Comparison of ENCODE assay signal across 8 mouse cellular contexts in genomic region chr1:189689050-189689833, GRCm38 (mm10). TPM values are rescaled to one million over a fixed set of nuclear protein-coding genes. Genes with fewer than 3 reads are reported as not detected.
A peak's percentile ranks its signal among the peaks of the same experiment; 100 is the strongest.
DNase-seq lines count a peak whose midpoint lies in the region; ATAC-seq and TF ChIP-seq lines count a peak whose summit lies in the region.

No protein-coding gene starts in this region.

- peak overlapping the region; percentile 92 for H3K4me3 ChIP-seq in lung, embryonic 14.5 days (ENCODE audit: low read depth, low read length)
- H3K4me3 ChIP-seq in embryonic fibroblast, embryonic 13.5 days (ENCODE audit: insufficient read depth, low read length), result peak overlapping the region; percentile 59; the same call in 1 of the 2 replicates
- H3K4me3 ChIP-seq in limb, embryonic 12.5 days (replicated peaks), result peak overlapping the region; percentile 91
- no peak overlapping the region; the same call in 1 of the 2 replicates for H3K4me3 ChIP-seq in neural tube, embryonic 15.5 days (replicated peaks)

- peak; percentile 31 for DNase-seq in lung, embryonic 14.5 days
- no peak for DNase-seq in lung, postnatal 4 days
- no peak for DNase-seq in natural killer cell, adult 2 months (ENCODE audit: low spot score in 2 of 2)
- no peak for DNase-seq in urinary bladder, postnatal 36 days (ENCODE audit: low spot score in 2 of 2)
- no peak for DNase-seq in kidney, postnatal 14 days

- H3K9ac ChIP-seq in lung, embryonic 14.5 days, result peak overlapping the region; percentile 36; the same call in 1 of the 2 replicates
- no peak overlapping the region for H3K9ac ChIP-seq in limb, embryonic 12.5 days (replicated peaks)
- H3K9ac ChIP-seq in neural tube, embryonic 15.5 days (replicated peaks), result no peak overlapping the region

- no peaks in the 10 kb centered on the region for H3K27me3 ChIP-seq in lung, embryonic 14.5 days (ENCODE audit: insufficient read depth, low read length)
- no peaks in the 10 kb centered on the region for H3K27me3 ChIP-seq in limb, embryonic 12.5 days
- no peaks in the 10 kb centered on the region for H3K27me3 ChIP-seq in neural tube, embryonic 15.5 days (replicated peaks)

- WGBS in lung, embryonic 14.5 days, result 23% methylated on average over 4 of the region's 4 CpGs
- 41% methylated on average over 4 of the region's 4 CpGs for WGBS in limb, embryonic 12.5 days
- 27% methylated on average over 4 of the region's 4 CpGs for WGBS in neural tube, embryonic 15.5 days

- peaks cover 13% of the 10 kb centered on the region for H3K36me3 ChIP-seq in lung, embryonic 14.5 days (ENCODE audit: insufficient read depth)
- H3K36me3 ChIP-seq in limb, embryonic 12.5 days, result peaks cover 11% of the 10 kb centered on the region; the same call in 1 of the 2 replicates
- H3K36me3 ChIP-seq in neural tube, embryonic 15.5 days, result no peaks in the 10 kb centered on the region

- H3K4me1 ChIP-seq in lung, embryonic 14.5 days (ENCODE audit: insufficient read depth), result 0 out of 2 replicates have a peak, but pooled peaks cover 4% of the 10 kb centered on the region
- H3K4me1 ChIP-seq in embryonic fibroblast, embryonic 13.5 days (ENCODE audit: control insufficient read depth, insufficient read depth, low read length), result peaks cover 14% of the 10 kb centered on the region
- H3K4me1 ChIP-seq in limb, embryonic 12.5 days (replicated peaks), result peaks cover 24% of the 10 kb centered on the region
- H3K4me1 ChIP-seq in neural tube, embryonic 15.5 days, result peaks cover 17% of the 10 kb centered on the region

- no peaks in the 10 kb centered on the region for H3K9me3 ChIP-seq in lung, embryonic 14.5 days (ENCODE audit: low read depth, low read length)
- no peaks in the 10 kb centered on the region for H3K9me3 ChIP-seq in limb, embryonic 12.5 days
- H3K9me3 ChIP-seq in neural tube, embryonic 15.5 days (replicated peaks), result no peaks in the 10 kb centered on the region

- no peak for ATAC-seq in lung, embryonic 14.5 days (ENCODE audit: insufficient read depth)
- no peak for ATAC-seq in limb, embryonic 12.5 days (ENCODE audit: insufficient number of reproducible peaks, insufficient read depth, low FRiP score, low TSS enrichment, low read depth)
- no peak for ATAC-seq in neural tube, embryonic 15.5 days (ENCODE audit: low FRiP score)

- H3K4me2 ChIP-seq in lung, embryonic 14.5 days, result peak overlapping the region; percentile 91
- H3K4me2 ChIP-seq in limb, embryonic 12.5 days, result peak overlapping the region; percentile 91
- peak overlapping the region; percentile 85 for H3K4me2 ChIP-seq in neural tube, embryonic 15.5 days

- no peak for TF ChIP-seq POLR2A in embryonic fibroblast, embryonic 13.5 days (IDR thresholded peaks at IDR 0.05; ENCODE audit: low read depth, low read length)

- peak overlapping the region; percentile 72; the same call in 1 of the 2 replicates for H3K27ac ChIP-seq in lung, embryonic 14.5 days (ENCODE audit: low read depth)
- no peak overlapping the region for H3K27ac ChIP-seq in embryonic fibroblast, embryonic 13.5 days (ENCODE audit: insufficient read depth, low read length)
- peak overlapping the region; percentile 46; the same call in 1 of the 2 replicates for H3K27ac ChIP-seq in limb, embryonic 12.5 days
- no peak overlapping the region for H3K27ac ChIP-seq in neural tube, embryonic 15.5 days (replicated peaks)

- no peak for TF ChIP-seq CTCF in lung, embryonic 14.5 days (IDR thresholded peaks at IDR 0.05; ENCODE audit: low read depth)
- TF ChIP-seq CTCF in embryonic fibroblast, embryonic 13.5 days (IDR thresholded peaks at IDR 0.05; ENCODE audit: borderline replicate concordance, insufficient read depth, low read length), result no peak

RNA-seq across cellular contexts. Expression of gene Cenpf, which starts 1.4 kb away (rescaled TPM):
- 91.1 and 103 TPM in 2 replicates for polyA plus RNA-seq in lung, embryonic 14.5 days (2014; fragmentation: Nextera tagmentation; extraction: Ambion mirVana)
- 21.1 and 32.0 TPM in 2 replicates for polyA plus RNA-seq in embryonic fibroblast, embryonic 13.5 days (2011; ENCODE audit: insufficient read length, low read depth, missing spikeins)
- polyA plus RNA-seq in limb, embryonic 12.5 days (2016; fragmentation: Nextera tagmentation; extraction: Ambion mirVana), result 100 and 101 TPM in 2 replicates
- polyA plus RNA-seq in neural tube, embryonic 15.5 days (2015; fragmentation: Nextera tagmentation; extraction: Ambion mirVana), result 11.2 and 24.1 TPM in 2 replicates

RNA-seq across cellular contexts. Expression of gene Ptpn14, which starts 38.8 kb away (rescaled TPM):
- 10.3 and 11.6 TPM in 2 replicates for polyA plus RNA-seq in lung, embryonic 14.5 days (2014; fragmentation: Nextera tagmentation; extraction: Ambion mirVana)
- polyA plus RNA-seq in embryonic fibroblast, embryonic 13.5 days (2011; ENCODE audit: insufficient read length, low read depth, missing spikeins), result 57.3 and 64.4 TPM in 2 replicates
- polyA plus RNA-seq in limb, embryonic 12.5 days (2016; fragmentation: Nextera tagmentation; extraction: Ambion mirVana), result 9.6 and 11.4 TPM in 2 replicates
- 1.4 and 4.8 TPM in 2 replicates for polyA plus RNA-seq in neural tube, embryonic 15.5 days (2015; fragmentation: Nextera tagmentation; extraction: Ambion mirVana)

Comparison
In these comparisons a context has a peak if more than half of its experiments do, and no peak if none do; other contexts are left out.
1. H3K27ac ChIP-seq: peak in lung, embryonic 14.5 days (single experiment) and limb, embryonic 12.5 days (single experiment); none in embryonic fibroblast, embryonic 13.5 days (single experiment) and neural tube, embryonic 15.5 days (single experiment).
2. Peak in every context shown above with its lines, with median percentiles within 50 percentile points of each other: H3K4me2 ChIP-seq.